Mouse (Mus musculus) R1 (cell line): Measurements from ENCODE around the gene Mblac1.

Source experiments
- DNase-seq: peaks from one replicate; pipeline ENCODE4 v3.0.0-alpha.2; 2018; ENCODE audit warnings: low read depth, low spot score

Mblac1 gene

GRCm38 (mm10) chr5:138207873-138208272, 13.8 kb downstream of the Mblac1 start:
- no peak for DNase-seq

GRCm38 (mm10) chr5:138216632-138217031, 22.5 kb downstream of the Mblac1 start:
- peak; percentile 28 for DNase-seq

GRCm38 (mm10) chr5:138219864-138220263, 25.8 kb downstream of the Mblac1 start:
- DNase-seq = no peak

GRCm38 (mm10) chr5:138222111-138222510, 28.0 kb downstream of the Mblac1 start:
- DNase-seq = peak; percentile 76

GRCm38 (mm10) chr5:138223287-138223686, 29.2 kb downstream of the Mblac1 start:
- DNase-seq = no peak

- no peak for DNase-seq
These were observed 31.6 kb downstream of the Mblac1 start, which contains the start of gene Nxpe5 for GRCm38 (mm10) chr5:138225700-138226099. TSS of gene Nxpe5 (plus strand) at chr5:138225898.

GRCm38 (mm10) chr5:138226491-138226890, 32.4 kb downstream of the Mblac1 start:
- no peak for DNase-seq

GRCm38 (mm10) chr5:138227367-138227766, 33.3 kb downstream of the Mblac1 start:
- no peak for DNase-seq

- DNase-seq = peak; percentile 75
These were observed 33.9 kb downstream of the Mblac1 start for GRCm38 (mm10) chr5:138228026-138228425.

GRCm38 (mm10) chr5:138229511-138229910, 35.4 kb downstream of the Mblac1 start:
- no peak for DNase-seq

GRCm38 (mm10) chr5:138233778-138234177, 39.7 kb downstream of the Mblac1 start:
- DNase-seq = no peak

GRCm38 (mm10) chr5:138234224-138234623, 40.1 kb downstream of the Mblac1 start:
- DNase-seq = no peak

- no peak for DNase-seq
These were observed 47.4 kb downstream of the Mblac1 start for GRCm38 (mm10) chr5:138241511-138241910.
